Mouse (Mus musculus) thymus, adult 18-20 months (tissue): ENCODE data around the gene Ptdss2.

Experiments
- DNase-seq, 2 experiments: peaks; one replicate each; pipeline ENCODE4 v3.0.0; 2022; ENCODE audit warnings: mixed read lengths in 2 of 2

Ptdss2 gene

GRCm38 (mm10) chr7:141175068-141175467 is 52.9 kb downstream of the Ptdss2 start:
- DNase-seq, result no peak

GRCm38 (mm10) chr7:141176173-141176572 is 54.0 kb downstream of the Ptdss2 start:
- peak; percentile 61 to 73 for DNase-seq

- no peak for DNase-seq
Observed at GRCm38 (mm10) chr7:141188194-141188593, 66.0 kb downstream of the Ptdss2 start.

GRCm38 (mm10) chr7:141188733-141189132 is 66.6 kb downstream of the Ptdss2 start:
- DNase-seq, result no peak

- no peak for DNase-seq
Observed at GRCm38 (mm10) chr7:141190220-141190619, 68.0 kb downstream of the Ptdss2 start.

- DNase-seq, result no peak
Observed at GRCm38 (mm10) chr7:141191036-141191435, 68.9 kb downstream of the Ptdss2 start.

GRCm38 (mm10) chr7:141191796-141192685 is 69.9 kb downstream of the Ptdss2 start:
- no peak for DNase-seq

- no peak for DNase-seq
Observed at GRCm38 (mm10) chr7:141192776-141193347, 70.7 kb downstream of the Ptdss2 start.

GRCm38 (mm10) chr7:141193348-141193856 is 71.2 kb downstream of the Ptdss2 start:
- DNase-seq, result peak in 1 of 2 experiments; percentile 47

GRCm38 (mm10) chr7:141193948-141194347 is 71.8 kb downstream of the Ptdss2 start, which contains the start of the genes Hras and Lrrc56:
Hras (minus strand) TSS chr7:141194005.
Lrrc56 (plus strand) TSS chr7:141194157.
- peak; percentile 97 for DNase-seq

- no peak for DNase-seq
Observed at GRCm38 (mm10) chr7:141194409-141194808, 72.2 kb downstream of the Ptdss2 start.

GRCm38 (mm10) chr7:141194830-141195229 is 72.6 kb downstream of the Ptdss2 start:
- DNase-seq, result peak; percentile 88 to 91

- DNase-seq, result no peak
Observed at GRCm38 (mm10) chr7:141195754-141196153, 73.6 kb downstream of the Ptdss2 start.

GRCm38 (mm10) chr7:141196619-141197282 is 74.6 kb downstream of the Ptdss2 start:
- DNase-seq, result no peak

GRCm38 (mm10) chr7:141198121-141198520 is 75.9 kb downstream of the Ptdss2 start:
- no peak for DNase-seq

- no peak for DNase-seq
Observed at GRCm38 (mm10) chr7:141204546-141204945, 82.4 kb downstream of the Ptdss2 start.

- no peak for DNase-seq
Observed at GRCm38 (mm10) chr7:141205504-141205903, 83.3 kb downstream of the Ptdss2 start.

- no peak for DNase-seq
Observed at GRCm38 (mm10) chr7:141206182-141206937, 84.2 kb downstream of the Ptdss2 start.
